Mouse (Mus musculus) spleen, postnatal 10 days (tissue): ENCODE measurements around the gene E130308A19Rik.
A peak's percentile ranks its signal among the peaks of the same experiment; 100 is the strongest.
"Not testable (repeated sequence)": the region's sequence is repeated elsewhere in the genome, so short reads cannot be mapped to it uniquely, and the experiment has no call there.

ENCODE experiments used
- DNase-seq, 2 experiments: peaks; one replicate each; pipeline ENCODE4 v3.0.0; 2021 to 2022; ENCODE audit warnings: low spot score in 2 of 2

E130308A19Rik gene

GRCm38 (mm10) chr4:59783685-59784279 lies 157.8 kb downstream of the E130308A19Rik start:
- peak; percentile 88 to 96 for DNase-seq

DNA sequence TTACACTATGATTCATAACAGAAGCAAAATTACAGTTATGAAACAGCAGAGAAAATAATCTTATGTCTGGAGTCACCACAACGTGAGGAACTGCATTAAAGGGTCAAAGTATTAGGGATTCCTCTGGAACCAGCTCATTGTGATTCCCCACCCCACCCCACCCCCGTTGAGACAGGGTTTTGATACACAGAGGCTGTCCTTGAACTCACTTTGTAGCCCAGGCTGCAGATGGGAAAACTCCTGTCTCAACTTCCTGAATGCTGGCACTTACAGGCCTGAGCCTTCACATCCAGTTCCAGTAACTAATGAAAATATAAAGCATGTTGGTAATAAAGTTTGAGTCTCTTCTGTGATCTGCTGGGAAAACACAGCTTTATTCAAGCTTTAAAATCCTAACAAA lies 159.4 kb downstream of the E130308A19Rik start:
- DNase-seq: no peak

- DNase-seq: peak; percentile 72 to 86
Measured at GRCm38 (mm10) chr4:59786661-59787060, 160.7 kb downstream of the E130308A19Rik start.

GRCm38 (mm10) chr4:59787126-59787525 lies 161.1 kb downstream of the E130308A19Rik start:
- DNase-seq: no peak

- DNase-seq: no peak
Measured at GRCm38 (mm10) chr4:59789015-59789414, 163.0 kb downstream of the E130308A19Rik start.

DNA sequence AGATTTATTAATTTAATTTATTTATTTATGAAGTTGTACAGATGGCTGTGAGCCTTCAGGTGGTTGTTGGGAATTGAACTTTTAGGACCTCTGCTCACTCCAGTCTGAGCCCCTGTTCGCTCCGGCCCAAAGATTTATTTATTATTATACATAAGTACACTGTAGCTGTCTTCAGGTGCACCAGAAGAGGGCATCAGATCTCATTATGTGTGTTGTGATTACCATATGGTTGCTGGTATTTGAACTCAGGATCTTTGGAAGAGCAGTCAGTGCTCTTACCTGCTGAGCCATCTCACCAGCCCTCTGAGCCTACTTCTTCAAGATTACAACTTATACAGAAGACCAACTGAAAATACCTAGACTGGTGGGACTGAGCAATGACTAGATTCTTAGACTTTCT lies 167.6 kb downstream of the E130308A19Rik start:
- DNase-seq: not testable (repeated sequence)

DNA sequence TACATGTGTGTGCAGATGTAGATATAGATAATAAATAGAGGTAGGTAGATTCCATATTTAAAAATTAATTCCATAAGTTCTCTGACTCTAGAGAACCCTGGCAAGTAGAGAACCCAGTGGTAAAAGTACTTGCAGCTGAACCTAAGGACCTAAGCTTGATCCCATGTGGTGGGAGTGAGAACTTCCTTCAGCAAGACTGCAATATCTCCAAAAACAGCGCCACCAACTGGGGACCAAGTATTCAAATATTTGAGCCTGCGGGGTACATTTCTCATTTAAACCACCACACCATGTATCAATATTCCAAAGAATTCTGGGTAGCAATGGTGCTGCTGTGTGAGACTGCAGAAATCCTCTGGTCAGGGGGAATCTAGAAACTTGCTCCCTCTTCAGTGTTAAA lies 168.1 kb downstream of the E130308A19Rik start:
- DNase-seq: no peak

- DNase-seq: no peak
Measured at GRCm38 (mm10) chr4:59795788-59796455, 169.9 kb downstream of the E130308A19Rik start.

- no peak for DNase-seq
Measured at GRCm38 (mm10) chr4:59800181-59800580, 174.2 kb downstream of the E130308A19Rik start.

GRCm38 (mm10) chr4:59801489-59801888 lies 175.5 kb downstream of the E130308A19Rik start, which contains the start of gene Inip:
Gene Inip (minus strand): TSS chr4:59801589.
- DNase-seq: no peak

DNA sequence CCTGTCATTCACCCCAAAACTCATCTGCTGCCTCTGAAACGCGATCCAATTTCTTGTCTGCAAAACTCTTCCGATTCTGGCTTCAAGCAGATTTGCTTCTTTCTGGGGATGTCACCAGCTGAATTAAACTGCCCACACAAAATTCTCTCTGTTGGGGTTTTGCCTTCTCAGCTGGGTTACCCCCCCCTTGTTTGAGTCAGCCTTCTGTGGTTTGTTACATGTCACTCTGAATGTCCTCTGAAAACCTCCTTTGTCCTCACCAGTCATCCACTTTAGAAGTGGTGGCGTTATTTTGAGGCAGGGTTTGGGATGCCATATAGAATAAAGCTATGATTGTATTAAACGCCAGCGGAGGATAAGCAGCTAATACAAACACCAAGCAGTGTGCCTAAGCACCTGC lies 176.1 kb downstream of the E130308A19Rik start:
- DNase-seq: no peak

GRCm38 (mm10) chr4:59802792-59803191 lies 176.8 kb downstream of the E130308A19Rik start:
- no peak for DNase-seq

- DNase-seq: peak in 1 of 2 experiments; percentile 41
Measured at GRCm38 (mm10) chr4:59803358-59803757, 177.3 kb downstream of the E130308A19Rik start.

DNA sequence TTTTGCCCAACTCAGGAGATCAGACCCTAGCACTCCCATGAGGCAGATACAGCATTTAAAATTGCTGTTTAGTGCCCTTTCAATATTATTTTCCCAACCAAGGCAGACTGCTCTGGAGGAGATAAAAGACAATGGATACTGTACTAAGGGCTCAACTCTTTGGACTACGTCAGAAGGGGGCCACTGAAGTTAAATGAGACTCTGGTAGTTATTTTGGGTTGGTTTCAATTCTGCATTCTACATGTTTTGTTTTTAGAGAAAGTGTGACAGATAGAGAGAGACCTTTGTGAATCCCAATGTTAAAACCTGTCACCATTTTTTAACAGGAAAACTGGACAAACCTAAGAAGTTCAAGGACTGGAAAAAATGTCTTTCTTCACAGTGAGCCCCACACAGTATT lies 178.7 kb downstream of the E130308A19Rik start:
- no peak for DNase-seq

DNA sequence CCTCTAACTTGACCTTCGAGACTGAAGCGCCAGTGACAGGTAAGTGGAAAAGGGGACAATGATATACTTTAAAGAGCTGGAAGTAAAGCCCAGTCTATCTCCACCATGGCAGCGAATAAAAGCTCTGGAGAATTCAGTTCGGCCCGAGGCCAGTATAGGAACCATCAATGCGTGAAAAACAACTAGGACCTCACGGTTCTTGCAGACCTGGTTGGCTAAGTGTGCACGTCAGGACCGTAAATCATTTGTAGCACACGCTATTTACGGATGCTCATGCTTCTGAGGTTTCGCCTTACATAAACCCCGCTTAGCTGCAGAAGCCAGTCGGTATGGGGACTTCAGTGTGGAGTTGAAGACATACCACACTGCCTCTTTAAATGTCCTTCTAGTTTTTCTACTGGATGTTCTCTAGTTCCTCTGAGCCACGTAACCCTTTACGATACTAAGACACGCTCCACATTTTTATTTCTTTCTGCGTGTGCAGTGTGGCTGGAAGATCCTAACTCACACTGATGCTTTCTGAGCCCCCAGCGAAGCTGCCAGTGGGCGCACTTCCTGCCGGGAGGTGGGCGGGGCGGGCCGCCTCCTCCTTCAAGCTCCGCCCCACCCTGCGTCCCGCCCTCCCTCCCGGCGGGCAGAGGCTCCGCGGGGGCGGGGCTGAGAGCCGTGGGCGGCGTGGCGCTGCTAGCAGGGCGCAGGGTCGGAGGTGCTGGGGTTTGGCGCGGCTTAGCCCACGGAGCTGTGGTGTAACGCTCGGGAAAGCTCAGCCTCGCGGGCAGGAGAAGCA lies 179.4 kb downstream of the E130308A19Rik start, which contains the start of gene Snx30:
Snx30 (plus strand) TSS at position 660 of the 787 bp plus-strand sequence.
- DNase-seq: peak; percentile 88 to 93

- DNase-seq: peak in 1 of 2 experiments; percentile 57
Measured at GRCm38 (mm10) chr4:59805968-59806878, 180.2 kb downstream of the E130308A19Rik start.

DNA sequence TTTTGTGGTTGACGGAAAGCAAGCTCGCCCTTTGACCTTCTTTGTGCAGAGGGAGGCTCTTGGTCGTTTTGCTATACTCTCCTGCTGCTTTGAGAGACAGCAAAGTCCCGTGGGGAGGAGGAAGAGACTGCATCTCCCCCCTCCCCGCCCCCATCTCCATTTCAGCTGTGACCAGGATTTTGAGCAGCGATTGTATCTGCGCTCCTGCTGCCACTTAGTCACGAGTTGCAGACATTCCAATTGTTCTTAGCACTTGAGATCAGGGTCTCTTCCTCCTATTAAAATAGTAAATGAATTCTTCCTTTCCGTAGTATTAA lies 180.8 kb downstream of the E130308A19Rik start:
- no peak for DNase-seq

DNA sequence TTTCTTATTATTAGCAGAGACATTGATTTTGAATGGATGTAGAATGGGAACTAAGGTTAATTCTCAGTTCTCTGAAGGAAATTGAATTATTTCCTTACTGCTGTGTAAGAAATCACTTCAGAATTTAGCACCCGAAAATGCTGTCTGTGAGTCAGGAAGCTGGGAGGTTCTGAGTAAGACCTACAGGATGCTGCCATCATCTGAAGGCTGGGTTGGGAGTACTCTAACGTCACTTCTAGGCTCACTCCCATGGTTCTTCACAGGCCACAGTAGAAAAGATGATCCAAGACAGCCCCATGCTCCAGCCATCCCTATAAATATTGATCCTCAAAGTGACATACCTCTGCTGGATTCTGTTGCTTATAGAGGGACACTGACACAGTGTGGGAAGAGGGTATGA lies 181.5 kb downstream of the E130308A19Rik start:
- no peak for DNase-seq

DNA sequence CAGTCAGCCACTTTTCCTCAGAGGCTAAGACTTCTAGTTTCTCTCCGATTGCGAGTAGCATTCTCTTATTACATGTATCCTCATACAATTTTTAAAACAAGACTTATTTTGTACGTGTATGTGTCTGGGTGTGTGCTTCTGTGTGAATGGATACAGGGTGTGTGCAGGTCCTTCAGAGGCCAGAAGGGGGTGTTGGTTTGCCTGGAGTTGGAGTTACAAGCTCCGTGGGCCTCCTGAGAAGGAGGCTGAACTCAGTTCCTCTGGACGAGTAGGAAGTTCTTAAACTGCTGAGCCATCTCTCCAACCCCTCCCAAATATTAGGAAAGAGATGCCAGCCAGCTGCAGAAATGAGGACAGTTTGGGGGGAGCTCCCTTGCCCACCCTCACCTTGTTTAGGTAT lies 182.4 kb downstream of the E130308A19Rik start:
- peak in 1 of 2 experiments; percentile 55 for DNase-seq
